Mouse (Mus musculus) spleen, adult 2 months (tissue): ENCODE measurements around the gene Kcnk13. TPM values are rescaled to one million over a fixed set of nuclear protein-coding genes. Genes with fewer than 3 reads are reported as not detected.

Source experiments
- DNase-seq, 2 experiments: peaks; one replicate each; pipeline versions ENCODE4 v3.0.0 to v3.0.0-alpha.2; 2012 to 2021; ENCODE audit warnings: low spot score in 2 of 2, low read depth in 1 of 2
- H3K27ac ChIP-seq: fragments of 200-500 bp; 2 replicates; pipeline ENCODE4 v1.5.1; 2012; ENCODE audit warnings: low read length, inconsistent platforms; ENCODE audit not compliant: insufficient read depth
- H3K27me3 ChIP-seq: fragments of 200-500 bp; 2 replicates; pipeline ENCODE4 v1.6.1; 2012; ENCODE audit warnings: mild to moderate bottlenecking, moderate library complexity, low read length, inconsistent platforms; ENCODE audit not compliant: control insufficient read depth, insufficient read depth
- H3K36me3 ChIP-seq: fragments of 200-500 bp; 2 replicates; pipeline ENCODE4 v1.6.1; 2012; ENCODE audit warnings: mild to moderate bottlenecking, low read length, inconsistent platforms; ENCODE audit not compliant: control insufficient read depth, insufficient read depth
- H3K4me1 ChIP-seq: fragments of 200-500 bp; 2 replicates; pipeline ENCODE4 v1.6.1; 2011; ENCODE audit warnings: inconsistent platforms; ENCODE audit not compliant: control insufficient read depth, insufficient read depth, insufficient read length
- H3K4me3 ChIP-seq: fragments of 200-500 bp; 2 replicates; pipeline ENCODE4 v1.5.1; 2011; ENCODE audit warnings: mild to moderate bottlenecking, inconsistent platforms; ENCODE audit not compliant: insufficient read depth, insufficient read length; ENCODE audit errors: extremely low read depth
- CTCF ChIP-seq: fragments of 200-500 bp; IDR thresholded peaks from 2 replicates; pipeline ENCODE4 v1.5.1; 2011; ENCODE audit warnings: mild to moderate bottlenecking, inconsistent platforms; ENCODE audit not compliant: insufficient read depth, insufficient read length, insufficient replicate concordance; ENCODE audit errors: extremely low read depth
- POLR2A ChIP-seq: fragments of 200-500 bp; IDR thresholded peaks from 2 replicates; pipeline ENCODE4 v1.6.1; 2011; ENCODE audit warnings: low read depth, low read length, inconsistent platforms
- WGBS: fragments of 180-500 bp; shearing (Covaris S2); methylation state at CpG from one replicate; pipeline ENCODE4 v1.1.7; 2018; 5-methylcytosine and 5-hydroxymethylcytosine counted together
- polyA plus RNA-seq: library from polyadenylated mRNA; depleted of rRNA; stranded (reverse); fragments of >200 nt; gene quantifications from 2 replicates; pipeline ENCODE4 v1.2.3, GENCODE M21; 2012

Gene Kcnk13
- polyA plus RNA-seq, 1 experiment: 2.8 TPM

DNA sequence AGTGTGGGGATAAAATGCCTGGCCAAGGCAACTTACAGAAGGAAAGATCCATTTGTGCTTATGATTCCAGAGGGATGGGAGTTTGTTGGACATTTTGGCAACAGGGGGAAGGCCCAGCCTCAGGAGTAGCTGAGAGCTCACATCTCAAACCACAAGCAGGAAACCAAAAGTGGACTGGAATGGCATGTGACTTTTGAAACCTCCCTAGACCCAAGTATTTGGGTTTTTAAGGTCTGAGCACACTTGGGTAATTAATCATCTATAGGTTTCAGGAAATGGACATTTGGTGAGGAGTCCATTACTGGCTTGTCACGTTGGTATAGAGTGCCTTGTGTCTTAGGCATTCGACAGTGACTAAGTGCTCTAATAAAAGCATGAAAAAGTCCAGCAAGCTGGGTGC is 42.4 kb downstream of the Kcnk13 start:
- TF ChIP-seq CTCF (no peak), POLR2A (no peak)
- Histone ChIP-seq H3K27me3 (no peaks in the 10 kb centered on the region), H3K36me3 (no peaks in the 10 kb centered on the region), H3K27ac (no peak overlapping the region), H3K4me3 (no peak overlapping the region), H3K4me1 (peaks cover 13% of the 10 kb centered on the region)
- no peak for DNase-seq
- WGBS: 30% methylated on average over 2 of the region's 2 CpGs

DNA sequence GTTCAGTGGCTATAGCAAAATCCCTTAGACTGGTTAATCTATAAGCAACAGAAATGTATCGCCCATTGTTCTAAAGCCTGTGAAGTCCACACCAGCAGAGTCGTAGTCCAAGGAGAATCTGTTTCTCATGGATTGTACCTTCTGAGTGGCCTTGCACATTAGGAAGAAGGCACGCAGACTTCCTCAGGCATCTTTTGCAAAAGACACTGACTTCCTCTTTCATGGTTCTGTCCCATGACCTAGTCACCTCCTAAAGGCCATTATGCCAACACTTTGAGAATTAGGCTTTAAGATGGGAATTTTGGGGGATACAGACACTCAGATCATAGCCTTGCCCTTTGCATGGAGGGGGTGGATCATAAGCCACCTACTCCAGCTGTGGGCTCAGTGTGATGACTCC is 48.5 kb downstream of the Kcnk13 start:
- DNase-seq: no peak
- no peak overlapping the region for H3K4me3 ChIP-seq
- H3K27me3 ChIP-seq: no peaks in the 10 kb centered on the region
- no peaks in the 10 kb centered on the region for H3K36me3 ChIP-seq
- H3K27ac ChIP-seq: no peak overlapping the region
- peaks cover under 1% of the 10 kb centered on the region; the same call in 1 of the 2 replicates for H3K4me1 ChIP-seq
- 72% methylated on average over 3 of the region's 3 CpGs for whole genome bisulfite sequencing
- TF ChIP-seq CTCF: no peak
- TF ChIP-seq POLR2A: no peak

DNA sequence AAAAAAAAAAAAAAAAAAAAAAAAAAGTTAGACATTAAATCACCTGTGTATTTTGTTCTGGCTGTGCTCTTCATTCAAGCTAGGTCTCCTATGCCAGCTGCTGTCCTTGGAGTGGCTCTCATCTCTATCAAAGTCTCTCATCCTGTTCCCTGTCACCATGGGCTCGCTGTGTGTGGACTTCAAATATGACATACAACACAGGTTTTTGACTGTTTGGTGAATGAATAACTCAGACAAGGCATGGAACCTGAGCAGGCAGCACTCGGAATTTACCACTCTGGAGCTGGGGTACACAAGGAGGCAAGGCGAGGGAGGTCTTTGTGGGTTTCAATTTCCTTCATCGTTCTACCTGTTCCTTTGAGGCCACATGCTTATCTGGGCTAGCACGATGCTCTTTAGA is 50.8 kb downstream of the Kcnk13 start:
- DNase-seq: no peak
- H3K36me3 ChIP-seq: no peaks in the 10 kb centered on the region
- H3K27ac ChIP-seq: no peak overlapping the region
- no peak for TF ChIP-seq CTCF
- TF ChIP-seq POLR2A: no peak
- H3K27me3 ChIP-seq: no peaks in the 10 kb centered on the region
- no peak overlapping the region for H3K4me3 ChIP-seq
- H3K4me1 ChIP-seq: no peaks in the 10 kb centered on the region
- 81% methylated on average over 5 of the region's 5 CpGs for WGBS

DNA sequence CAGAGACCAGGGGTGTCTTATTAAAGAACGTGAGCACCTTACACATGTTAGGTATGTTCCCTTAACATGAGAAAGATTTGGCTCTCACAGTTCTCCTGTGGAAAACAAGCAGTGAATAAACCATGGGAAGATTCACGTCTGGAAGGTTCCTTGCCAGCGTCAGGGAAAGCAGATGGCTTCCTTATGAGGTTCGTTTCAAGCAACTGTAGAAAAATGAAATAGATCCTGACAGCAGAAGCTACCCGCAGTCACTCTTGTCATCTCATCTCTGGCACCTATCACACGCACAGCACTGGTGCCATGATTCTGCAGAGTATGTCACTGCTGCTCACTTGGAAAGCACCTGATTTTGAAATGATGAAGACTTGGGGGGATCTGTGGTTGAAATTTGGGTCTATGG is 53.4 kb downstream of the Kcnk13 start:
- Histone ChIP-seq H3K27me3 (no peaks in the 10 kb centered on the region), H3K4me3 (no peak overlapping the region), H3K4me1 (peaks cover 6% of the 10 kb centered on the region; the same call in 1 of the 2 replicates), H3K27ac (no peak overlapping the region), H3K36me3 (no peaks in the 10 kb centered on the region)
- no peak for DNase-seq
- WGBS: 87% methylated on average over 6 of the region's 6 CpGs
- no peak for TF ChIP-seq POLR2A
- TF ChIP-seq CTCF: no peak

DNA sequence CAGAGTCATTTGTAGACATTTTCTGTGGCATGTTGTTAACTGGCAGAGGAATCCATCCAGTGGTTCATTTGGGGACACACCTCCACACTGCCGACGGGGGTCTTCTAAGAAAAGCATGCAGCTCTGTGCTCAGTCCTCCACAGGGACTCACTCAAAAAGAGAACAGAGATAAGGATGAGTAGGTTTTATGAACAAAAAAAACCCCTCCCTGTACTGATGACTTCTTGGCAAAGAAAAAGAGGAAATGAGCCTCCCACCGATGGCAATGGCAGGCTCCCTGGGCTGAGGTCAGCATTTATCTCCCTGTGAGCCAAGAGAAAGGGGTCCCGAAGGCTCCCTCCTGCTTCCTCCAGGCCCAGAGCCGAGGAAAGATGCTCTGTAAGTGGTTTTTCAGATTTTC is 58.2 kb downstream of the Kcnk13 start:
- H3K27me3 ChIP-seq: no peaks in the 10 kb centered on the region
- H3K4me1 ChIP-seq: peaks cover 9% of the 10 kb centered on the region; the same call in 1 of the 2 replicates
- TF ChIP-seq CTCF (no peak), POLR2A (no peak)
- no peak overlapping the region for H3K4me3 ChIP-seq
- no peaks in the 10 kb centered on the region for H3K36me3 ChIP-seq
- peak; percentile 11 to 18 for DNase-seq
- H3K27ac ChIP-seq: no peak overlapping the region
- 17% methylated on average over 5 of the region's 5 CpGs for WGBS

DNA sequence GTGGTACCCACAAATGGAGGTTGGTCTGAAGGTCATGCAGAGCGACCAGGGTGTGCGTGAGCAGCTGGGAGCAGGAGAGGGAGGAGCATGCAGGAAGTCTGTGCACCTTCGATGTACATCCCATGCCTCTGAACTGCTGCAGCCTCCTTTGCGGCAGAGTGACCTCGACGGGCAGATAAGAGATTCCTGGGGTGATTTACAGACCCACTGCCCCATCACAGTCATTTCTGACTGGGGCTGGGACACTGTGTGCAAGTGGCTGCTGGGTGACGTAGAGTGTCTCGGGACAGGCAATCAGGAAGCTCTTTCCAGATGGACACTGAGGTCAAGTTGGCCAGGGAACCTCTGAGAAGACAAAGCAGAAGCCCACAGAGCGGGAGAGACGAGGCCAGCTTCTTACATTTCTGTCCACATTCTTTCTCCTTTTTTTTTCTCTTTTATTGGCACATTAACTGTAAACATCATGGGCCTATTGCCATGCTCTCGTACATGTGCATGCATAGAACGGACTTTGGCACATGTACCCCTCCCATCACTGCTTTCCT is 59.6 kb downstream of the Kcnk13 start:
- no peaks in the 10 kb centered on the region for H3K27me3 ChIP-seq
- no peak overlapping the region for H3K4me3 ChIP-seq
- peaks cover 9% of the 10 kb centered on the region; the same call in 1 of the 2 replicates for H3K4me1 ChIP-seq
- no peak overlapping the region for H3K27ac ChIP-seq
- WGBS: 89% methylated on average over 12 of the region's 12 CpGs
- no peak for TF ChIP-seq POLR2A
- no peak for TF ChIP-seq CTCF
- DNase-seq: no peak
- no peaks in the 10 kb centered on the region for H3K36me3 ChIP-seq

DNA sequence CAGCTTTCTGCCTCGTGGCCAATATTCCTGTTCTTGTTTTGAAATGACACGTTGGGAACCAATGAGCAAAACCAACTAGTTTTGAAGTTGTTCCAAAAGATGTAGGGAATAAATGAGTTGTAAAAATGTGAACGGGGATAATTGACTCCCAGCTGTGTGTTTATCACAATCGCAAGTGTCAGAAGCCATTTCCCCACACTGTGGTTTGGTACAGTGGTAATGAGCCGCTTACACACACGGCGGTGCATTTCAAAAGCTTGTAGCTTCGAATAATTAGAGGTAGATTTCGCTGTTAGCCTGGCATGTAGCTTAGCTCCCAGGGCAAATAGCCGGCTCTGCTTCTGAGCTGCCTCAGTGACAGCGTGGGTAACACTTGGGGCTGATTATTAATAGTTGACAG is 61.4 kb downstream of the Kcnk13 start:
- DNase-seq: no peak
- peaks cover 9% of the 10 kb centered on the region; the same call in 1 of the 2 replicates for H3K4me1 ChIP-seq
- no peak for TF ChIP-seq CTCF
- no peak for TF ChIP-seq POLR2A
- 74% methylated on average over 11 of the region's 11 CpGs for WGBS
- H3K27me3 ChIP-seq: no peaks in the 10 kb centered on the region
- no peak overlapping the region for H3K27ac ChIP-seq
- no peak overlapping the region for H3K4me3 ChIP-seq
- H3K36me3 ChIP-seq: no peaks in the 10 kb centered on the region
